Mouse (Mus musculus) bone marrow, adult 2 months (tissue): ENCODE data around the gene Met.

Source experiments
- CTCF ChIP-seq: fragments of 200-500 bp; IDR thresholded peaks from 2 replicates; pipeline ENCODE4 v1.5.1; 2011; ENCODE audit warnings: low read length, control low read depth; ENCODE audit not compliant: control insufficient read depth, insufficient read depth
- POLR2A ChIP-seq: fragments of 200-500 bp; IDR thresholded peaks from 2 replicates; pipeline ENCODE4 v1.6.1; 2011; ENCODE audit warnings: low read depth, mild to moderate bottlenecking, control low read depth, low read length, borderline replicate concordance; ENCODE audit not compliant: control insufficient read depth

DNA sequence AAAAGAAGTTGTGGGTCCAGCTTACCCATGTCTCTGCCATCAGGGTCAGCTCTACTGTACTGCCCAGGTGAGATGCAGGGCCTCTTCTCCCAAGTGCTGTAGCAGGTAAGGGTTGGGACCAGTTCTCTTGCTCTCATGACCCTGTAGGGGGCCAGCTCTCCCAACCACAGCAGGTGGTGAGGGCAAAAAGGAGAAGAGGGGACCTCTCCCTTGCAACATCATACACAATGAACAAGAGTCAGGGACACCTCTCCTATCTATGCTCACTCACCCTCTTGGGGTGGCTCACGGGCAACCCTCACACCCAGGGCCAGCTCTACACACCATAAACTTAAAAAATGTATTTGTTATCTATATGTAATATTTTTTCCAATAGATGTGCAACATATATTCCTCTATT is 143.3 kb downstream of the Met start:
- TF ChIP-seq CTCF (no peak), POLR2A (no peak)
